9 mouse cellular contexts compared by ENCODE assay signal in genomic region chr11:48779450-48779849, GRCm38 (mm10). TPM values are rescaled to one million over a fixed set of nuclear protein-coding genes. Genes with fewer than 3 reads are reported as not detected.
DNase-seq lines count a peak whose midpoint lies in the region; TF ChIP-seq lines count a peak whose summit lies in the region.
"Had no signal": no experiment of that assay in that cellular context is flagged by ENCODE, and none has a peak within 500 bp of the region (broad histone marks: within the 10 kb centered on the region; RNA-seq: fewer than 3 reads in every experiment).

No protein-coding gene starts in this region.

- H3K4me3 ChIP-seq in kidney, adult 2 months (ENCODE audit: insufficient read depth, low read depth, low read length) = no peak overlapping the region
- H3K4me3 ChIP-seq: liver, embryonic 15.5 days had no signal

- TF ChIP-seq POLR2A in kidney, adult 2 months (IDR thresholded peaks at IDR 0.05; ENCODE audit: low read depth, low read length) = no peak

- no peaks in the 10 kb centered on the region for H3K4me1 ChIP-seq in kidney, adult 2 months (ENCODE audit: control insufficient read depth, insufficient read depth, low read length)

- WGBS in kidney, adult 2 months = 45% methylated on average over 7 of the region's 7 CpGs

- H3K36me3 ChIP-seq in kidney, adult 2 months (ENCODE audit: control insufficient read depth, insufficient read depth, low read length) = no peaks in the 10 kb centered on the region
- H3K36me3 ChIP-seq: liver, embryonic 15.5 days had no signal

- H3K27ac ChIP-seq in kidney, adult 2 months (ENCODE audit: insufficient read depth, low read depth, low read length) = no peak overlapping the region
- H3K27ac ChIP-seq: liver, embryonic 15.5 days had no signal

- peak; percentile 59 for TF ChIP-seq CTCF in kidney, adult 2 months (conservative IDR thresholded peaks at IDR 0.05; ENCODE audit: insufficient read depth, insufficient read length, low read depth, low read length)

- no peaks in the 10 kb centered on the region for H3K27me3 ChIP-seq in kidney, adult 2 months (replicated peaks; ENCODE audit: control insufficient read depth, insufficient read depth, low read length)
- H3K27me3 ChIP-seq: liver, embryonic 15.5 days had no signal

- DNase-seq in kidney, adult 2 months = peak; percentile 40
- no peak for DNase-seq in kidney, adult 11 months
- peak; percentile 48 to 61 for DNase-seq in CD8-positive naive resting alpha-beta T cell, adult 2 months (ENCODE audit: low read depth in 2 of 2, low spot score in 2 of 2)
- peak; percentile 87 for DNase-seq in ZHBTc4 (ENCODE audit: low read depth, low spot score)
- DNase-seq in lung, postnatal 10 days = peak; percentile 68
- no peak for DNase-seq in layer of hippocampus, postnatal 14 days (ENCODE audit: low spot score in 2 of 2)
- no peak for DNase-seq in adrenal gland, postnatal 25 days
- no peak for DNase-seq in yolk sac, embryonic 10.5 days (ENCODE audit: low spot score)

RNA-seq across cellular contexts. Expression of gene Rack1, which starts 20.7 kb away (rescaled TPM):
- polyA plus RNA-seq in kidney, adult 2 months (2012; rRNA removed) = 1,151 and 1,243 TPM in 2 replicates
- 100 to 1,000 TPM; 285 to 287 TPM for total RNA-seq in layer of hippocampus, postnatal 14 days (2021)
- total RNA-seq in adrenal gland, postnatal 25 days (2021) = 598 and 671 TPM in 2 replicates

RNA-seq across cellular contexts. Expression of gene Trim41, which starts 37.7 kb away (rescaled TPM):
- 26.3 and 27.3 TPM in 2 replicates for polyA plus RNA-seq in kidney, adult 2 months (2012; rRNA removed)
- total RNA-seq in layer of hippocampus, postnatal 14 days (2021) = 10 to 100 TPM; 47.1 to 48.6 TPM
- total RNA-seq in adrenal gland, postnatal 25 days (2021) = 48.6 and 53.0 TPM in 2 replicates

RNA-seq across cellular contexts. Expression of gene Trim7, which starts 46.5 kb away (rescaled TPM):
- polyA plus RNA-seq in kidney, adult 2 months (2012; rRNA removed) = 80.3 and 98.8 TPM in 2 replicates
- 1 to 10 TPM; 2.4 to 3.3 TPM for total RNA-seq in layer of hippocampus, postnatal 14 days (2021)
- total RNA-seq in adrenal gland, postnatal 25 days (2021) = 16.9 and 17.6 TPM in 2 replicates

RNA-seq across cellular contexts. Expression of gene Gm12184, which starts 47.0 kb away (rescaled TPM):
- polyA plus RNA-seq in kidney, adult 2 months (2012; rRNA removed) = 9.7 and 10.4 TPM in 2 replicates
- 1 to 10 TPM; 1.4 to 1.9 TPM for total RNA-seq in layer of hippocampus, postnatal 14 days (2021)
- total RNA-seq in adrenal gland, postnatal 25 days (2021) = 2.3 and 3.6 TPM in 2 replicates

Comparison
In these comparisons a context has a peak if more than half of its experiments do, and no peak if none do; other contexts are left out.
1. DNase-seq: peak in kidney, adult 2 months (single experiment), CD8-positive naive resting alpha-beta T cell, adult 2 months (2 of 2), ZHBTc4 (single experiment) and lung, postnatal 10 days (single experiment); none in kidney, adult 11 months (single experiment), layer of hippocampus, postnatal 14 days (0 of 2), adrenal gland, postnatal 25 days (single experiment) and yolk sac, embryonic 10.5 days (single experiment).